Mouse (Mus musculus) heart, embryonic 13.5 days (tissue): Measurements from ENCODE around the gene Npy5r. TPM values are rescaled to one million over a fixed set of nuclear protein-coding genes. Genes with fewer than 3 reads are reported as not detected.

Experiments
- ATAC-seq: fragments of 200-750 bp; cut with Nextera tagmentation; 2 replicates; pipeline ENCODE4 v1.8.0; 2017; ENCODE audit warnings: moderate TSS enrichment; ENCODE audit not compliant: insufficient number of reproducible peaks, low FRiP score, low TSS enrichment; ENCODE audit errors: extremely low read depth
- H3K27ac ChIP-seq: fragments of 300-500 bp; sonication (generic); replicated peaks from 2 replicates; pipeline ENCODE4 v1.5.1; 2015; ENCODE audit warnings: moderate library complexity, mild to moderate bottlenecking, inconsistent platforms
- H3K27me3 ChIP-seq: fragments of 300-500 bp; sonication (generic); replicated peaks from 2 replicates; pipeline ENCODE4 v1.6.1; 2015; ENCODE audit warnings: mild to moderate bottlenecking, inconsistent platforms
- H3K36me3 ChIP-seq: fragments of 300-500 bp; sonication (generic); 2 replicates; pipeline ENCODE4 v1.6.1; 2015; ENCODE audit warnings: mild to moderate bottlenecking, inconsistent platforms
- H3K4me1 ChIP-seq: fragments of 300-500 bp; sonication (generic); 2 replicates; pipeline ENCODE4 v1.6.1; 2015; ENCODE audit warnings: inconsistent platforms
- H3K4me2 ChIP-seq: fragments of 300-500 bp; sonication (generic); 2 replicates; pipeline ENCODE4 v1.6.1; 2015; ENCODE audit warnings: inconsistent platforms, mild to moderate bottlenecking, moderate library complexity
- H3K4me3 ChIP-seq: fragments of 300-500 bp; sonication (generic); 2 replicates; pipeline ENCODE4 v1.5.1; 2015; ENCODE audit warnings: moderate library complexity, mild to moderate bottlenecking, inconsistent platforms
- H3K9ac ChIP-seq: fragments of 300-500 bp; sonication (generic); 2 replicates; pipeline ENCODE4 v1.6.1; 2015; ENCODE audit warnings: inconsistent platforms, mild to moderate bottlenecking, moderate library complexity
- H3K9me3 ChIP-seq: fragments of 300-500 bp; sonication (generic); 2 replicates; pipeline ENCODE4 v1.6.1; 2016; ENCODE audit warnings: inconsistent platforms
- WGBS: fragments of 180-500 bp; shearing (Covaris S2); methylation state at CpG from one replicate; pipeline ENCODE4 v1.1.7; 2015; ENCODE audit warnings: mixed read lengths; 5-methylcytosine and 5-hydroxymethylcytosine counted together
- polyA plus RNA-seq: library from polyadenylated mRNA; unstranded; fragments of >200 nt; fragmentation: Nextera tagmentation; extraction: Ambion mirVana; gene quantifications from 2 replicates; pipeline ENCODE4 v1.2.1, GENCODE M21; 2015

The Npy5r gene
- polyA plus RNA-seq, 1 experiment from 2014 or later, result not detected

- no peaks in the 10 kb centered on the region for H3K4me1 ChIP-seq
- WGBS, result 71% methylated on average over 2 of the region's 2 CpGs
- no peak overlapping the region for H3K4me2 ChIP-seq
- ATAC-seq, result no peak
- no peak overlapping the region for H3K27ac ChIP-seq
- H3K36me3 ChIP-seq, result no peaks in the 10 kb centered on the region
- H3K4me3 ChIP-seq, result no peak overlapping the region
- no peaks in the 10 kb centered on the region for H3K9me3 ChIP-seq
- no peak overlapping the region for H3K9ac ChIP-seq
- peaks cover 8% of the 10 kb centered on the region for H3K27me3 ChIP-seq
These were observed 6.7 kb downstream of the Npy5r start for GRCm38 (mm10) chr8:66681261-66681660.

GRCm38 (mm10) chr8:66630721-66631120 is 57.2 kb downstream of the Npy5r start:
- no peak overlapping the region for H3K4me3 ChIP-seq
- WGBS, result 61% methylated on average over 1 of the region's 1 CpGs
- no peaks in the 10 kb centered on the region for H3K36me3 ChIP-seq
- no peak for ATAC-seq
- 0 out of 2 replicates have a peak, but pooled peaks cover 4% of the 10 kb centered on the region for H3K9me3 ChIP-seq
- H3K9ac ChIP-seq, result no peak overlapping the region
- no peaks in the 10 kb centered on the region for H3K27me3 ChIP-seq
- H3K4me2 ChIP-seq, result no peak overlapping the region
- no peak overlapping the region for H3K27ac ChIP-seq
- H3K4me1 ChIP-seq, result no peaks in the 10 kb centered on the region

Other genes starting within 250 kb of the Npy5r start
- 6.6 and 8.2 TPM in 2 replicates for gene Tma16, start 201.6 kb downstream of the Npy5r start, polyA plus RNA-seq
- gene Tktl2, start 176.4 kb downstream of the Npy5r start, polyA plus RNA-seq, result not detected in 2 replicates
- gene Npy1r, start 9.1 kb upstream of the Npy5r start, polyA plus RNA-seq, result 1.5 and 1.8 TPM in 2 replicates
- 1.8 and 2.4 TPM in 2 replicates for gene Naf1, start 172.1 kb upstream of the Npy5r start, polyA plus RNA-seq